Mouse (Mus musculus): ENCODE results near the gene Lrmp. TPM values are rescaled to one million over a fixed set of nuclear protein-coding genes. Genes with fewer than 3 reads are reported as not detected.

Gene Lrmp
- polyA plus RNA-seq, 1 experiment from 2014 or later: 7.1 TPM

DNA sequence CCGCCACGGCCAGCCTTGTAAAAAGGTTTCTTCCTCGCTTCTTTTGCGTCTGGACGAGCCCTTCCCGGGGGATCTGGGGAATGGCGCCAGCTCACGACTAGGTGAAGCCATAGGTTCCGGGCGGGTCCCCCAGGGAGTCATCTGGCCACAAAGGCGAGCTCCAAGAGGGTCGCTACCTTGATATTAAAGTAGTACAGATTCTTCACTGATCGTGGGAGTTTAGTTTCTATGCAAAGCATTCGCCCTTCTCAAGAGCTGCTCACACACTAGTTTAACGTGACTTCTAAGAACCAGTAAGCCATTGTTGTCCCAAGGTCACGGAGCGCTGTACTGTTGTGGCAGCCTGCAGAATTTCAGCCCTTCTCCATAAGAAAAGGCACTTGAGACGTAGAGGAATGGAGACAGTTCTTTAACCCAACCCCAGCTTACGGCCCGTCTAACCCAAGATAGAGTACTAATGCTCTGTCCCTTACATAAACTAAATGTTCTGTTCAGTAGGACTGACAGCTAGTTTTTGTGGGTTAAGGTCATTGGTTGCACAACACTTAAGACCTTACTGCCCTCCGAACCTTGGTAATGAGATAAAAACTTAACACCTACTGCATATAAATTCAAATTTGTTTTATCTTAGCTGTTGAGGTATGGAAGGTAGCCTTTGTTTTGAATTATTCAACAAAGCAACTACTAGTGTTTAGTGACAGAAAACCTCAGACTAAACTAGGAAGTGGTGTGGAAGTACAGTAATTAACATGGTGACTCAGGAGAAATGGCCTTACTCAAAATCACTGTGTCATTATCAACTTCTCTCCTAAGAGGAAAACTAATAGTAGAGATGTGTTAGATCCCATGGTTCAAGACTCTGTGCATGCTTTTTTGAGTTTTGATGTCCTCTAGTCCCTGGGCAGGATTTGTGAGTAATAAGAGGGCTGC lies 96.2 kb downstream of the Lrmp start:
- WGBS: 4% methylated on average over 21 of the region's 21 CpGs
- H3K27ac ChIP-seq (replicated peaks): peak overlapping the region; percentile 93
- no peaks in the 10 kb centered on the region for H3K9me3 ChIP-seq (replicated peaks)
- H3K27me3 ChIP-seq: no peaks in the 10 kb centered on the region
- H3K4me1 ChIP-seq: peaks cover 17% of the 10 kb centered on the region
- H3K9ac ChIP-seq: peak overlapping the region; percentile 71
- H3K36me3 ChIP-seq: 0 out of 2 replicates have a peak, but pooled peaks cover 11% of the 10 kb centered on the region
- H3K4me2 ChIP-seq (replicated peaks): peak overlapping the region; percentile 64
- H3K4me3 ChIP-seq (replicated peaks): peak overlapping the region; percentile 64
- peak; percentile 41 for ATAC-seq (ENCODE audit: insufficient number of reproducible peaks, low FRiP score, low TSS enrichment, low read depth)

DNA sequence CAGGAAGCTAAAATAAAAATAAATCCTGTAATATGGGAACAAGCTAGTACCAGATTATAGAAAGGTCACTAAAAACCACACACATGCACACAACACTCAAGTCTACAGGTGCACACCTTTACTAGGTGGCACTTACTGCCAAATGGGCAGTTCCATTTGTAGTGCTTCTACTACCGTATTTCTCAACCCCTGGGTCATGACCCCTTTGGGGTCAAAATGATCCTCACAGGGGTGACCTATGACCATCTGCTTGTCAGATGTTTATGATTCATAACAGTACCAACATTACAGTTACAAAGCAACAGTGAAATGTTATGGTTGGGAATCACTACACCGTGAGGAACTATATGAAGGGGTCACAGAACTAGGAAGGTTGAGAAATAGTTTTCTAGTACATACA lies 98.5 kb downstream of the Lrmp start:
- Histone ChIP-seq H3K9ac (no peak overlapping the region), H3K9me3 (replicated peaks) (no peaks in the 10 kb centered on the region), H3K27ac (replicated peaks) (no peak overlapping the region), H3K27me3 (no peaks in the 10 kb centered on the region), H3K4me2 (replicated peaks) (no peak overlapping the region), H3K4me1 (peaks cover 17% of the 10 kb centered on the region), H3K4me3 (replicated peaks) (no peak overlapping the region), H3K36me3 (peaks cover 19% of the 10 kb centered on the region; the same call in 1 of the 2 replicates)
- WGBS: 82% methylated on average over 2 of the region's 2 CpGs
- ATAC-seq (ENCODE audit: insufficient number of reproducible peaks, low FRiP score, low TSS enrichment, low read depth): no peak

DNA sequence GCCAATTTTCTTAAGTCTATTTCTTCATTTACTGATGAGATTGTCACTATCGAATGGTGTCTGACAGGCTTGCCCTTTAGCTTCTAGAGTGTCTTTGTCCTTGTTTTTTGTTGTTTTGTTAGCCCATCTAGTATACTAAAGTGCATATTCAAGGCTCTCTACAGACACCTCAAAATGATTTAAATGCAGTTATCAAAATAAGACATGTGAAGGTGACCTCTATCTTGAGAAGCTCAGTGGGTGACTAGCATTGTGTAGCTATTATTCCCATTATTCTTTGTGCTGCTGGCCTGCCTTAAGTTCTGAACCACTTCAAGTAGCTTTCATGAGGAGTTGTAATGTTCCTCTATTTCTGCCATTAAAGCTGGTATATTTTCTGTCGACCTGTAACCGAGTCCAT lies 100.4 kb downstream of the Lrmp start:
- H3K9ac ChIP-seq: no peak overlapping the region
- peaks cover 27% of the 10 kb centered on the region; the same call in 1 of the 2 replicates for H3K36me3 ChIP-seq
- H3K4me3 ChIP-seq (replicated peaks): no peak overlapping the region
- no peaks in the 10 kb centered on the region for H3K9me3 ChIP-seq (replicated peaks)
- no peak overlapping the region for H3K4me2 ChIP-seq (replicated peaks)
- no peaks in the 10 kb centered on the region for H3K27me3 ChIP-seq
- no peak overlapping the region for H3K27ac ChIP-seq (replicated peaks)
- no peak for ATAC-seq (ENCODE audit: insufficient number of reproducible peaks, low FRiP score, low TSS enrichment, low read depth)
- 87% methylated on average over 3 of the region's 3 CpGs for WGBS
- peaks cover 10% of the 10 kb centered on the region for H3K4me1 ChIP-seq

DNA sequence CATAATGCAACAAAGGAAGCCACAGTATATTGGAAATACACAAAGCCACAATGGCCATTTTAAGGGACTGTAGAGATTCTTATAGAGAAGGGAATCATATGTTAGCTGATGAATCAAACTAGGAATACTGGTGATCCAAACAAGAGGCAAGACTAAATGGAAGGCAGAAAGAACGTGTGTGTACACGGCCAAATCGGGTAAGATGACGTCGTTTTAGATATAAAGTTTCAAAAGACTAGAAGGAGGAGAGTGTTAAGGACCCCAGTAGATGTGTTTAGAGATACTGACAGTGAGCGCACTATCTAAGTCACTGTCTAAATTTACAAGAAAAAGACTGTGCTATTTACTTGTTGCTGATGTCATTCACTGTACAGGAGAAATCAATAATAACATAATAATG lies 108.8 kb downstream of the Lrmp start:
- H3K36me3 ChIP-seq: peaks cover 9% of the 10 kb centered on the region; the same call in 1 of the 2 replicates
- no peaks in the 10 kb centered on the region for H3K9me3 ChIP-seq (replicated peaks)
- no peaks in the 10 kb centered on the region for H3K4me1 ChIP-seq
- H3K27me3 ChIP-seq: no peaks in the 10 kb centered on the region
- no peak overlapping the region for H3K4me3 ChIP-seq (replicated peaks)
- ATAC-seq (ENCODE audit: insufficient number of reproducible peaks, low FRiP score, low TSS enrichment, low read depth): no peak
- H3K9ac ChIP-seq: no peak overlapping the region
- H3K27ac ChIP-seq (replicated peaks): no peak overlapping the region
- H3K4me2 ChIP-seq (replicated peaks): no peak overlapping the region
- WGBS: 84% methylated on average over 6 of the region's 6 CpGs

Other genes with a start within 250 kb of the Lrmp start
- 22.7 and 25.1 TPM in 2 replicates for gene Bcat1, start 39.5 kb upstream of the Lrmp start, polyA plus RNA-seq (2015; fragmentation: Nextera tagmentation; extraction: Ambion mirVana)
- 3.1 and 4.4 TPM in 2 replicates for gene Casc1, start 95.4 kb downstream of the Lrmp start, polyA plus RNA-seq (2015; fragmentation: Nextera tagmentation; extraction: Ambion mirVana)
- 33.9 and 35.2 TPM in 2 replicates for gene Etfrf1, start 95.5 kb downstream of the Lrmp start, polyA plus RNA-seq (2015; fragmentation: Nextera tagmentation; extraction: Ambion mirVana)
- 65.5 and 70.7 TPM in 2 replicates for gene Kras, start 134.6 kb downstream of the Lrmp start, polyA plus RNA-seq (2015; fragmentation: Nextera tagmentation; extraction: Ambion mirVana)